Mouse (Mus musculus) adrenal gland, postnatal 36 days (tissue): Measurements from ENCODE around the gene Rspo3. TPM values are rescaled to one million over a fixed set of nuclear protein-coding genes. Genes with fewer than 3 reads are reported as not detected.

Experiments
- DNase-seq, 2 experiments: peaks; one replicate each; pipeline ENCODE4 v3.0.0; 2021; ENCODE audit warnings: mixed read lengths in 1 of 2
- total RNA-seq, 2 experiments: library from RNA; stranded (reverse); gene quantifications; 2 replicates each; pipeline ENCODE4 v1.2.3; 2021

Rspo3 gene
- total RNA-seq, 2 experiments from 2014 or later: 9.4 to 14.6 TPM

DNA sequence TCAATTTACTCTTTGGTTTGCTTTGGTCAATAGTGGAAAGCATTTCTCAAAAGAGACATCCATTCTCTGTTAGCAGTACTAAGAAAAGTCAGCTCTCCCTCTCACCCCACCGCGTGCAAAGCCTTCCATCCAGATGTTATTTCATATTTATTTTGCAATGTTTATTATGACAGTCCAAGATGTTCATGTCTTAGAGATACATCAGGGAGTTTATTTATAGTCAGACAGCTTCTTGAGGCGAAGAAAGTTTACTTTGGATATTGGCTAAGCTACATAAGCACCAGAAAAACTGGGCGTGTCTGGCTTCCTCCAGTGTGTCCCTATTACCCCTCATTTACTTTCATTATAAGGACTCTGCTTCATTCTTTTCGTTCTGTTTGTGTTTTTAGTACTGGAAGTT, 94.4 kb downstream of the Rspo3 start:
- DNase-seq: no peak

DNA sequence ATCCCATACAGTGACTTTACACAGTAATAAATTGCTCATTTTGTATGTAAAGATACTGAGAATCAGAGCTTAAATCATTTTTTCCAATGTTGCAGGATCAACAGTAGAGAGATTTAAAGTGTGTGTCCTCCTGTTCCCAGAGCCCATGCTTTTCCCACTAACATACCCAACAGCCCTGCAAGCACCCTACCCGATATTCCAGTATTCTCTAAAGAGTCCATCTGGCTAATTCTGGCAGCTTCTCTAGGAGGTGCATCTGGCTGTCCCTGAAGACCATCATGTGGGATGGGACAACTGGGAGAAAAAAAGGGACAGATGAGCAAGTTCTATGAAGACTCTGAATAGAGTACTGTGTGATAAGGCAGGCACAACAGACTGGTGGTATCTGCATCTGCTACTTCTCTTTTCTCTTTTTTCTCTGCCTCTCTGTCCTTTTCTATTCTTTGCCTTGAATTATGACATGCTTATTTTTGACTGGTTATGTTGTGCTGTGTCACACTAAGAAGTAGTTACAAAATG, 102.7 kb downstream of the Rspo3 start:
- no peak for DNase-seq

DNA sequence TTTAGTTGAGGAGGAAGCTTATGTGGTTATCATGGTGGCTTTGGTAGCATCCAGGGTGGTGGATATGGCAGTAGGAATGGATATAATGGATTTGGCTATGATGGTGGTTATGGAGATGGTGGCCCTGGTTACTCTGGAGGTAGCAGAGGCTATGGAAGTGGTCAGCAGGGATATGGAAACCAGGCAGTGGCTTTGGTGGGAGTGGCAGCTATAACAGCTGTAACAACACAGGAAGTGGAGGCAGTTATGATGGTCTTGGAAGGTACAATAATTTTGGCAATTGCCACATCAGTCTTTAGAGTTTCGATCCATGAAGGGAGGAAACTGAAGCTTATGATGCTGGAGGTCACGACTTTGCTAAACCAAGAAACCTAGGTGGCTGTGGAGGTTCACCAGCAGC, 109.0 kb downstream of the Rspo3 start:
- DNase-seq: no peak

DNA sequence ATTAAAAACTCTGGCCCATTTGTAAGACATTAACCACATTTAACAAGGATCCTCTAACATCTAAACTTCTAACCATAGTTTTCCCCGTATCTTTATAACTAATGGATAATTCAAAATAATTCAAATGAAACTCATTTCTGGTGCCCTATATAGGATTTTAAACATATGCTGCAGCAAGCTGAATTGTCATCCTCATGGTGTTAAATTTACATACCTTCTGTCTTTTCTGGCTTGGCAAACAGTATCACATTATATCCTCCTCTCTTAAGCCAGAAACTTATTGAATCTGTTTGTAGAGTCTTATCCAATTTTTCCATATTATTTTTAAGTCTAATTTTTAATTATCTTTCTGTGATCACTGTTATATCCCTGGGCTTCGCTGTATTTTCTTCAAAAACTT, 111.1 kb downstream of the Rspo3 start:
- DNase-seq: no peak

DNA sequence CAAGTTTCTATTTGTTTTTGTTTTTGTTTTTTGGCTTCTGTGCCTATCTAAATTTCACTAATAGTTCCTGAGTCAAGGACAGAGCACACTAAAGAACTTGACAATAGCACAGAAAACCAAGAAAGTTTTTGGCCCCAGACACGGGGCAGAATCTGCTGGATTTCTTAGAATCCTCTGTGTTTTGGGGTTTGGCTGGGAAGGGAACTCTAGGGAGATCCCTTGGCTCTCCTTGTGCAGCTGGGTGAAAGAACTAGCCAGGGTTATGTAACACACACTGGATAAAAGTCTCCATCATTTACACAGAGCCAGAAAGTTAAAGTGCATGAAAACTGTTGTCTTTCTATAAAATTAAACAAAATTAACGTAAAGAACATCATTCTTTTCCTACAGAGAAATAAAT, 121.3 kb downstream of the Rspo3 start:
- peak in 1 of 2 experiments; percentile 3 for DNase-seq

DNA sequence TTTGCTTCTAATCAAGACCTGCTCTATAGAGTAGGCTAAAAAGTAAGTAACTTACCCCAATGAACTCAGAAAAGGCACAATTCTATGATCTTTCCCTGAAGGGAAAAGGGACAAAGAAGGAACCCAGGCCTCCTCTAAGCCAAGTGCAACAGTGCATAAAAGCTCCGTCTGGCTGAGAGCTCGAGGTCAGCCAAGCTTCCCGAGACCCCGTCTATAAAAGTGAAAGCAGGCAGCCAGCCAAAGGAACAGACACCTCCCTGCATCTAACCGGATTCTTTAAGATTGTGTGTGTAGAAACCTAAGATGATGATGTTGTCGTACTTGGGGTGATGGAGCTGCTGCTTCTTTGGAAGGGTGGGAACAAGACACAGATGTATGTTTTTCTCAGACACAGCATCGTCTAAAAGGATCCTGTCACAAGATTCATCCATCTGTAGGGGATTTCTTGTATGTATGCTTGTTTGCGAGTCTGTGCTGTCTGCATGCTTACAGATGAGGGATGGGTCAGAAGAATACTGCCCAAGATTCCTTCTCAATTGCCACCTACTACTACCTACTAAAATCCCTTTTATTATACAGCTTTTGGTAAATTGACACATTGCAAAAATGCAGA, 132.9 kb downstream of the Rspo3 start:
- DNase-seq: no peak

Other genes with a start within 250 kb of the Rspo3 start
- 100 to 1,000 TPM; 131 to 149 TPM for gene Echdc1, start 222.7 kb downstream of the Rspo3 start, total RNA-seq
- 10 to 100 TPM; 52.0 to 52.3 TPM for gene Rnf146, start 173.4 kb downstream of the Rspo3 start, total RNA-seq